Mouse (Mus musculus) lung, postnatal 0 days (tissue): ENCODE results near the gene Gnb5.

ENCODE experiments used
- CTCF ChIP-seq: IDR thresholded peaks from 2 replicates; pipeline ENCODE4 v1.5.1; 2016; ENCODE audit warnings: antibody characterized with exemption, mild to moderate bottlenecking
- EP300 ChIP-seq: IDR thresholded peaks from 2 replicates; pipeline ENCODE4 v1.6.1; 2016; ENCODE audit warnings: antibody characterized with exemption, mild to moderate bottlenecking, control low read depth

DNA sequence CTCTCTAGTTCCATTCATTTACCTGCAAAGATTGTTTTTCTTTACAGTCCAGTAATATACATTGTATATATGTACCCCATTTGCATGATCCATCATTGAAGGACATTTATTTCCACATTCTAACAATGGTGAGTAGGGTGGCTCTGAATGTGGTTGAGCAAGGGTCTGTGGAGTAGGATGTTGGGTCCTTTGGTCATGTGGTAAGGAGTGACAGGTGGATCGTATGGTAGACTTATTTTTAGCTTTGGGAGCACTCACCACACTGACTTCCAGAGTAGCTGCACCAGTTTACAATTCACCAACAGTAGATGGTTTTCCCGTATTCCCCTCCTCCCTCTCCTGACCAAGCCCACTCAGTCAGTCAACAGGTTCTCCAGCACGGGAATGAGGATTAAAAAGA lies 62.7 kb downstream of the Gnb5 start:
- TF ChIP-seq EP300 (no peak), CTCF (no peak)
